Mouse (Mus musculus) lung, adult 10 weeks (tissue): ENCODE data around the gene Cept1. TPM values are rescaled to one million over a fixed set of nuclear protein-coding genes. Genes with fewer than 3 reads are reported as not detected.

Experiments
- polyA plus RNA-seq: library from polyadenylated mRNA; stranded (reverse); fragments of 350-450 nt; fragmentation: Illumina TruSeq; extraction: RNeasy Lipid Tissue Mini Kit (QIAGEN cat#74804); gene quantifications from one replicate; pipeline ENCODE4 v1.2.3, GENCODE M21; 2014; ENCODE audit warnings: low read depth, low replicate concordance; ENCODE audit not compliant: insufficient read depth

The Cept1 gene
- 59.8 TPM for polyA plus RNA-seq

GRCm38 (mm10) chr3:106547171-106547923, at the start of gene Cept1, which contains the start of gene Dram2:
Gene Cept1, minus strand, starts transcription at chr3:106547802.
Gene Dram2, plus strand, starts transcription at chr3:106547798.

GRCm38 (mm10) chr3:106482281-106483081, 65.1 kb downstream of the Cept1 start, which contains the start of gene Dennd2d:
Gene Dennd2d, plus strand, starts transcription at chr3:106482405.

Other genes with a start within 250 kb of the Cept1 start
- not detected for gene Chil6, start 141.6 kb downstream of the Cept1 start, polyA plus RNA-seq
- gene Dennd2d, start 65.4 kb downstream of the Cept1 start, polyA plus RNA-seq: 12.2 TPM
- 96.6 TPM for gene Dram2, start within 50 bp of the Cept1 start, polyA plus RNA-seq
- 13.1 TPM for gene Lrif1, start 137.2 kb upstream of the Cept1 start, polyA plus RNA-seq
- gene Cd53, start 242.3 kb upstream of the Cept1 start, polyA plus RNA-seq: 62.2 TPM